In the genomic region with DNA sequence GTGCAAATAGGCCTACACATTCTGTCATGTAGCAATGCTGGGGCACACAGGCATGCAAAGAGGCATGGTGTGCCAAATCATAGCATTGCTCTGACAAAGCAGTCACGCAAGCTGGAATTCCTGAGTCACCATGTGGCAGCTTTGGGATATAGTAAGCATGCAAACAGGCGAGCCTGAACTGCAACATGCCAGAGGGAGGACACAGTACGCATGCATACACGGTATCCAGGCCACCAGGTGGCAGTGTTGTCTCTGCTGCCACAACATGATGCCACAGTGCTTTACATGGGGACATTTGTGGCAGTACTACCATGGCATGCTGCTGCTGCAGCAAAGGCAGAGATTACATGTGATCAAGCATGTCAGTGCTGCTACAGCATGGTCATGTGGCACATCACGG, we compare ENCODE assay signal across 8 mouse cellular contexts. TPM values are rescaled to one million over a fixed set of nuclear protein-coding genes. Genes with fewer than 3 reads are reported as not detected.
DNase-seq lines count a peak whose midpoint lies in the region; ATAC-seq and TF ChIP-seq lines count a peak whose summit lies in the region.

No protein-coding gene starts in this region.

- TF ChIP-seq POLR2A in olfactory bulb, adult 2 months (IDR thresholded peaks at IDR 0.05; ENCODE audit: insufficient read depth, low read depth, low read length), result no peak
- no peak for TF ChIP-seq POLR2A in thymus, adult 2 months (IDR thresholded peaks at IDR 0.05; ENCODE audit: control insufficient read depth, extremely low read depth, insufficient read depth, low read length, poor library complexity)

- intact Hi-C loops in heart, postnatal 36 days (cut with DNase I), result loop anchor here (1.0 kb wide), 1 partner anchor 569 kb away; no protein-coding TSS in a partner anchor

- no peak overlapping the region for H3K4me2 ChIP-seq in forebrain, embryonic 15.5 days (replicated peaks)
- no peak overlapping the region for H3K4me2 ChIP-seq in lung, embryonic 14.5 days

- WGBS in forebrain, embryonic 15.5 days, result 30% methylated on average over 5 of the region's 5 CpGs
- 21% methylated on average over 5 of the region's 5 CpGs for WGBS in lung, embryonic 14.5 days
- WGBS in olfactory bulb, adult 2 months, result 30% methylated on average over 5 of the region's 5 CpGs
- WGBS in thymus, adult 2 months, result 45% methylated on average over 5 of the region's 5 CpGs

- no peaks in the 10 kb centered on the region for H3K36me3 ChIP-seq in forebrain, embryonic 15.5 days
- H3K36me3 ChIP-seq in lung, embryonic 14.5 days (ENCODE audit: insufficient read depth), result no peaks in the 10 kb centered on the region
- no peaks in the 10 kb centered on the region for H3K36me3 ChIP-seq in thymus, adult 2 months (ENCODE audit: control insufficient read depth, insufficient read depth, low read length)

- no peaks in the 10 kb centered on the region for H3K4me1 ChIP-seq in forebrain, embryonic 15.5 days
- no peaks in the 10 kb centered on the region for H3K4me1 ChIP-seq in lung, embryonic 14.5 days (ENCODE audit: insufficient read depth)
- H3K4me1 ChIP-seq in olfactory bulb, adult 2 months (ENCODE audit: control insufficient read depth, insufficient read depth, low read length), result no peaks in the 10 kb centered on the region
- no peaks in the 10 kb centered on the region for H3K4me1 ChIP-seq in thymus, adult 2 months (replicated peaks; ENCODE audit: control insufficient read depth, insufficient read depth, low read length)

- peak; percentile 69 for DNase-seq in ES-CJ7 (ENCODE audit: low read depth, low spot score)
- peak; percentile 61 for DNase-seq in c-Kit-positive CD71-positive TER-119-negative erythroid progenitor cells, embryonic 14.5 days (ENCODE audit: low read depth)
- DNase-seq in heart, postnatal 36 days, result peak; percentile 81 to 84
- peak; percentile 64 to 86 for DNase-seq in layer of hippocampus, adult 18-20 months (ENCODE audit: low spot score in 2 of 2)
- peak; percentile 93 for DNase-seq in lung, embryonic 14.5 days
- peak; percentile 73 for DNase-seq in thymus, adult 2 months

- H3K4me3 ChIP-seq in forebrain, embryonic 15.5 days, result no peak overlapping the region
- H3K4me3 ChIP-seq in lung, embryonic 14.5 days (ENCODE audit: low read depth, low read length), result no peak overlapping the region
- H3K4me3 ChIP-seq in olfactory bulb, adult 2 months (ENCODE audit: insufficient read depth, low read depth, low read length), result no peak overlapping the region
- H3K4me3 ChIP-seq in thymus, adult 2 months (ENCODE audit: control insufficient read depth, insufficient read depth, low read length), result no peak overlapping the region

- peak; percentile 99 for TF ChIP-seq CTCF in lung, embryonic 14.5 days (IDR thresholded peaks at IDR 0.05; ENCODE audit: low read depth)
- TF ChIP-seq CTCF in olfactory bulb, adult 2 months (IDR thresholded peaks at IDR 0.05; ENCODE audit: insufficient read depth, low read depth, low read length), result peak; percentile 47; the same call in 1 of the 2 replicates
- peak; percentile 85; the same call in 1 of the 2 replicates for TF ChIP-seq CTCF in thymus, adult 2 months (IDR thresholded peaks at IDR 0.05; ENCODE audit: borderline replicate concordance, control insufficient read depth, extremely low read depth, insufficient read depth, low read length, poor library complexity)

- H3K9ac ChIP-seq in forebrain, embryonic 15.5 days (replicated peaks), result no peak overlapping the region
- H3K9ac ChIP-seq in lung, embryonic 14.5 days, result no peak overlapping the region

- ATAC-seq in forebrain, embryonic 15.5 days (replicated peaks), result peak; percentile 81
- peak; percentile 78 for ATAC-seq in lung, embryonic 14.5 days (ENCODE audit: insufficient read depth)

- no peak overlapping the region for H3K27ac ChIP-seq in forebrain, embryonic 15.5 days (replicated peaks)
- no peak overlapping the region for H3K27ac ChIP-seq in lung, embryonic 14.5 days (ENCODE audit: low read depth)
- H3K27ac ChIP-seq in olfactory bulb, adult 2 months (ENCODE audit: insufficient read depth, low read depth, low read length), result no peak overlapping the region
- no peak overlapping the region for H3K27ac ChIP-seq in thymus, adult 2 months (ENCODE audit: control insufficient read depth, insufficient read depth, low read length)

- H3K27me3 ChIP-seq in forebrain, embryonic 15.5 days, result no peaks in the 10 kb centered on the region
- H3K27me3 ChIP-seq in lung, embryonic 14.5 days (ENCODE audit: insufficient read depth, low read length), result no peaks in the 10 kb centered on the region
- no peaks in the 10 kb centered on the region for H3K27me3 ChIP-seq in thymus, adult 2 months (ENCODE audit: control insufficient read depth, insufficient read depth, low read length)

- no peaks in the 10 kb centered on the region for H3K9me3 ChIP-seq in forebrain, embryonic 15.5 days
- H3K9me3 ChIP-seq in lung, embryonic 14.5 days (ENCODE audit: low read depth, low read length), result no peaks in the 10 kb centered on the region

RNA-seq across cellular contexts. Expression of a gene that starts 26.8 kb away (rescaled TPM):
- polyA plus RNA-seq in forebrain, embryonic 15.5 days (2015; fragmentation: Nextera tagmentation; extraction: Ambion mirVana), result 29.9 and 34.7 TPM in 2 replicates
- total RNA-seq in heart, postnatal 36 days (2021), result 10 to 100 TPM; 31.3 to 51.2 TPM
- 10 to 100 TPM; 58.3 to 63.9 TPM for total RNA-seq in layer of hippocampus, adult 18-20 months (2021)
- 53.9 and 57.3 TPM in 2 replicates for polyA plus RNA-seq in lung, embryonic 14.5 days (2014; fragmentation: Nextera tagmentation; extraction: Ambion mirVana)
- polyA plus RNA-seq in olfactory bulb, adult 2 months (2012; ENCODE audit: insufficient read depth, insufficient read length, low replicate concordance, missing spikeins), result not detected in 2 replicates
- polyA plus RNA-seq in thymus, adult 2 months (2012; rRNA removed), result 10.6 and 11.0 TPM in 2 replicates

Comparison
In these comparisons a context has a peak if more than half of its experiments do, and no peak if none do; other contexts are left out.
1. CTCF ChIP-seq: peak in every context shown above with its lines; median percentile 99 in lung, embryonic 14.5 days; 85 in thymus, adult 2 months; 47 in olfactory bulb, adult 2 months.